Mouse (Mus musculus) lung, adult 18-20 months (tissue): Measurements from ENCODE around the gene Ltbr.
"Not testable (repeated sequence)": the region's sequence is repeated elsewhere in the genome, so short reads cannot be mapped to it uniquely, and the experiment has no call there.

Source experiments
- DNase-seq, 2 experiments: peaks; one replicate each; pipeline ENCODE4 v3.0.0; 2022; ENCODE audit warnings: mixed read lengths in 2 of 2

The Ltbr gene

GRCm38 (mm10) chr6:125309406-125309805 is 4.3 kb downstream of the Ltbr start:
- no peak for DNase-seq

DNA sequence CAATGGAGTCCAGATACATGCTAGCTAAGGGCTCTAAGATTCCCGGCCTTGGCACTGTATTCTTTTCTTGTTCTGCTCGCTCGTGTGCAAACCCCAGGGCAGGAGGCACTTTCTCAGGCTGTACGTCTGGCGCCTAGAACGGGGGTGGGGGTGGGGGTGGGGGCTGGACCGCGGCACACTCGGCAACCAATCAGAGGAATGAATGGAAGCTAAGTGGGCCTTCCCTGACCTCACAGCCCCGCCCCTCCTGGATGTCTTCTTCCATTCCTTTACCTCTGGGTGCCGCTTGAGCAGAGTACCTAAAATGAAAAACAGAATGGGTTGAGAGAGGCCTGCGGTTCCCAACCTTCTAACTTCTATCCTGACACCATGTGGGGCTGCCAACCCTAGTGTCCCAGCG is 4.8 kb downstream of the Ltbr start:
- DNase-seq = no peak

DNA sequence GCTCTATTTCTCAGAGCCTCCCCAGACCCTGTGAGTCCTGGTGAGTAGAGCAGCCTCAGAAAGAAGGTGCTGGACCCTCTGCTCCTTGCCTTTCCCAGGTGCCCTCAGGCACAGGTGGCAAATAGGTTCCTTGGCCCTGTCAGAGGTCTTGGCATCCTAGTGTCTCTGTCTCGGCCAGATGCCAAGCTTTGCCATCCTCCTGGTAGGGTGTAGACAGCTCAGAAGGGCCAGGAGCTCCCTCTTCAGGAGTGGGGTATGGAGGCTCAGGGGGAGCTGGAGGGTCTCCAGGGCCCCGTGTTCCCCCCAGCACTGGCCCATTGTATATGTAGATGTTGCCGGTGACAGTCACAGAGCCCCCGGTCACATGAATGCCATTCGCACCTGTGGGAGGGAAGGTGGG is 6.6 kb downstream of the Ltbr start:
- no peak for DNase-seq

DNA sequence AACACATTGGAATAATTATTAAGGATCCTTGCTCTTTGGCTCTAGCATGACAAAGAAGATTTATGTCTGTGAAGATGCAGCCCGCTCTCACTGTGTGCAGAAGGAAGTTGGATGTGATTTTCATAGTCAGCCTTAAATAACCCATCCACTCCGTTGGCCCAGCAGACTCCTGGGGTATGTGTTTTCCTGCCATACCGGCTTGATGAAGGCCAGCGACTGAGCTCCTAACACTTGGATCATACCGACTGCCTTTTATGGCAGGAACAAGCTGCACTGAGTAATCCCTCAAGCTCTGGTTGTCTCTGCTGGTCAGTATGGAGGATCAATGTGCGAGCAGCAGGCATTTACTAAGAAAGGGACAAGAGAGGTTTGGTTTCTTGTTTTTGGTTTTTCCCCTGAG is 8.2 kb downstream of the Ltbr start:
- no peak for DNase-seq

GRCm38 (mm10) chr6:125304408-125304807 is 9.3 kb downstream of the Ltbr start:
- not testable (repeated sequence) for DNase-seq

DNA sequence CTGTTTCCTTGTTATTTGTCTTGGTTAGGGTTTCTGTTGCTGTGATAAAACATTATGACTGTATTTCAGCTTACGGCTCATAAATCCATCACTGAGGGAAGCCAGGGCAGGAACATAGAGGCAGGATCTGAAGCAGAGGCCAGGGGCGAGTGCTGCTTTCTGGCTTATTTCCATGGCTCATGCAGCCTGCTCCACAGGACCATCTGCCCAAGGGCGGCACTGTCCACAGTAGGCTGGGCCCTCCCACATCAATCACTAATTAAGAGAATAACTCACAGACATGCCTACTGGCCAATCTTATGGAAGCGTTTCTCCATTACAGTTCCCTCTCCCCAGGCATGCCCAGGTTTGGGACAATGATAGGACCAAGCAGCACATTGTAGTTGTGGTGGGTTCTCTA is 10.4 kb downstream of the Ltbr start:
- no peak for DNase-seq

- DNase-seq = peak in 1 of 2 experiments; percentile 38
Observed at GRCm38 (mm10) chr6:125302231-125302982, 11.3 kb downstream of the Ltbr start.

GRCm38 (mm10) chr6:125300982-125301381 is 12.7 kb downstream of the Ltbr start:
- DNase-seq = no peak

DNA sequence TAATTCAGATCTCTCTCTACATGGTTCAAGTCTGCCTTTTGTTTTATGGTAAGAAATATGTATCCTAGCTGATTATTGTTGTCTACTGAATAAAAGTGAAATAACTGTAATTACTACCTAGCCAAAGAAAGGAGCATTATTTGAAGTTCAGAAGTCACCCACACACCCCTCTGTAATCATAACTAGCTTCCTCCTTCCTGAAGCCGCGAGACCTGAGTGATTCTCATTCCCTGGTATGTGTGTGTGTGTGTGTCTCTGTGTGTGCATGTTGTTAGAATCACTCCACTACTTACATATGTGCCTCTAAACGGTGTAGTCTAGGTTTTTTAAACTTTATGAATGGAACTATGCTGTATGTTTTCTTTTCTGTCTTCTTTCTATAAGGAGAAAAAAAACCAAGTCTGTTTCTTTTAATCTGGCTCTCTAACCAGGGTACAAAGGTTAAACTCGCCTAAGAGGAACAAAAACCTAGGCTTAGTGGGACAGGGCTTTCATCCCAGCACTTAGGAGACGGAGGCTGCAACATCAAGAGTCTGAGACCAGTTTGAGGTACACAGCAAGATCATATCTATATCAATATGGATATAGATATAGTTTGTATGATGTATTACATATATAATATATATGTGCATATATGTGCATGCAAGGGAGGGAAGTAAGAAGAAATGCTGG is 16.4 kb downstream of the Ltbr start:
- no peak for DNase-seq

- no peak for DNase-seq
Observed at GRCm38 (mm10) chr6:125294049-125294448, 19.6 kb downstream of the Ltbr start.

- DNase-seq = no peak
Observed at GRCm38 (mm10) chr6:125292256-125292655, 21.4 kb downstream of the Ltbr start.

- no peak for DNase-seq
Observed at GRCm38 (mm10) chr6:125291329-125291728, 22.4 kb downstream of the Ltbr start.

GRCm38 (mm10) chr6:125288730-125289129 is 25.0 kb downstream of the Ltbr start:
- no peak for DNase-seq

GRCm38 (mm10) chr6:125286944-125287343 is 26.7 kb downstream of the Ltbr start:
- no peak for DNase-seq

GRCm38 (mm10) chr6:125285890-125286289 is 27.8 kb downstream of the Ltbr start, which contains the start of gene Tuba3a:
TSS of gene Tuba3a (minus strand) at chr6:125286042.
- no peak for DNase-seq

GRCm38 (mm10) chr6:125284751-125285150 is 28.9 kb downstream of the Ltbr start:
- no peak for DNase-seq

GRCm38 (mm10) chr6:125284250-125284649 is 29.4 kb downstream of the Ltbr start:
- no peak for DNase-seq

- not testable (repeated sequence) for DNase-seq
Observed at GRCm38 (mm10) chr6:125282721-125283120, 31.0 kb downstream of the Ltbr start.

DNA sequence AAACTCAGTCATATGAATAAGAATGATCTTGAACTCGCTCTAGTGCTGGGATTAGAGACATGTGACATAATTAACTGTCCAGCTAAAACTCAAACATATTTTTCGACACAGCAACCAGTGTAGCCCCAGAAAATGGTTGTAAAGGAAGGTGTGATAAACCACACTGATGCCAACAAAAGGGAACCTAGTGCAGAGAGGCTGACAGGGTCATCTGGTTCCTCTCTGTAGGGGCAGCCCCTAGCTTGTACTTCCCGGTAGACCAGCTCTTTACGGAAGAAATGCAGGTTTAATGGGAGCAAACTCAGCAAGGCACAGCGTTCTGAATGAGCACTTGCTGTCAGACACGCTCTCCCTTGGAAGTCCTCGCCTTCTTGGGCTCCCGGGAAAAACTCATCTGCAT is 34.0 kb downstream of the Ltbr start:
- no peak for DNase-seq

- DNase-seq = peak; percentile 48 to 61
Observed at GRCm38 (mm10) chr6:125274841-125275563, 38.7 kb downstream of the Ltbr start.

- no peak for DNase-seq
Observed at GRCm38 (mm10) chr6:125272228-125272785, 41.4 kb downstream of the Ltbr start.

DNA sequence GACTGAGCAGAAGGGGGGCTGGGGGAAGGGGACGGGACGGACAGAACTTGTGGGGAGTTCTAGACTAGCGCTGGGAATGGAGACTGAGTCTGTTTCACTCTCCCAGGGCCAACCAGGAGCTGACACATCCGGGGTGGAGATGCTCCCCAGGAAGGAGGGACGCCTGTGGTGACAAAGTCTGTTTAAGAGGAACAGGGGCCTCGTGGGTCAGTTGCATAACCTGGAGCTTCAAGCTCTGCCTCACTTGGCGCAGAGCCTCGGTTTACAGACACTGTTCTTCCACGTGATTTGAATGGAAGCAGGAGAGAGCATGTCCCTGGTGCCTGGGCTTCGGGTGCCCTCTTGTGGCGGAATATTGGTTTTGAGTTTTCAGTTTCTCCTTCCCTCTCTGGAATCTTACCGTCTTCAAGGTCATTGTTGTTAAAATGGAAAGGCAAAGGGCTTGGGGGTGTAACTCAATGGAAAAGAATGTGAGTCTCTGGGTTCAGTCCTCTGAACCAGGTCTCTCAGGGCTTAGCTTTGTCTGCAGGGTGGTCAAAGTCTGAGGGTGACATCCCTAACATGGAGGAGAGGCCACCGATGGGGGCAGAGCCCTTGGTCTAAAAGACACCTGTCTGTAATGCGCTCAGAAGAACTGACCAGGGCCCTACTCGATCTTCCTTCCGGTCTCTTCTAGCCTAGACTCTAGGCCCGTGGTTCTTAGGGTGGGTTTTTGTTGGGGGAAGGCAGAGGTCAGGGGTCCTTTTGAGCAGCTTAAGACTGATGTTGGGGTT is 42.0 kb downstream of the Ltbr start:
- DNase-seq = peak; percentile 94 to 96

DNA sequence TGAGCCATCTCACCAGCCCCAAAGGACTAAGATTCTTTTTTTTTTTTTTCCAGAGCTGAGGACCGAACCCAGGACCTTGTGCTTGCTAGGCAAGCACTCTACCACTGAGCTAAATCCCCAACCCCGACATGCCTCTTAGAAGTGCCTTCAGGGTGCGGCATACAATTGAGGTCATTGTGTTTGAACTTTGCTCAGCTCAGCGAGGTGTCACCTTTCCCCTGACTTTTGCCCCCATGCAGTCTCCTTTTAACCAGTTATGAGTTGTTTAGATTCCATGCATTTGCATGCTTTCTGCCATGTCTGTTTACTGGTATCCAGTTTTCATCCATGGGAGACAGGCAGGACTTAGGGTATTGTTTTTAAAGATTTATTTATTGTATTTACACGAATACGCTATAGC is 44.9 kb downstream of the Ltbr start:
- DNase-seq = no peak
